Mouse (Mus musculus) retina, embryonic 14.5 days (tissue): ENCODE data around the gene Fgfbp3.
"Not testable (repeated sequence)": the region's sequence is repeated elsewhere in the genome, so short reads cannot be mapped to it uniquely, and the experiment has no call there.

Source experiments
- DNase-seq: peaks from one replicate; pipeline ENCODE4 v3.0.0-alpha.2; 2015; ENCODE audit warnings: low spot score

Gene Fgfbp3

GRCm38 (mm10) chr19:36910424-36911045 lies 8.9 kb downstream of the Fgfbp3 start:
- DNase-seq, result peak; percentile 80

GRCm38 (mm10) chr19:36909676-36910292 lies 9.6 kb downstream of the Fgfbp3 start:
- DNase-seq, result peak; percentile 84

GRCm38 (mm10) chr19:36909150-36909549 lies 10.3 kb downstream of the Fgfbp3 start:
- no peak for DNase-seq

- DNase-seq, result peak; percentile 74
Measured at GRCm38 (mm10) chr19:36904211-36905007, 15.0 kb downstream of the Fgfbp3 start.

- peak; percentile 14 for DNase-seq
Measured at GRCm38 (mm10) chr19:36903377-36903776, 16.0 kb downstream of the Fgfbp3 start.

GRCm38 (mm10) chr19:36897778-36898177 lies 21.6 kb downstream of the Fgfbp3 start:
- DNase-seq, result peak; percentile 55

GRCm38 (mm10) chr19:36896791-36897569 lies 22.4 kb downstream of the Fgfbp3 start:
- DNase-seq, result peak; percentile 77

- DNase-seq, result no peak
Measured at GRCm38 (mm10) chr19:36891746-36892145, 27.7 kb downstream of the Fgfbp3 start.

GRCm38 (mm10) chr19:36887706-36888105 lies 31.7 kb downstream of the Fgfbp3 start:
- no peak for DNase-seq

- peak; percentile 67 for DNase-seq
Measured at GRCm38 (mm10) chr19:36886316-36886715, 33.1 kb downstream of the Fgfbp3 start.

GRCm38 (mm10) chr19:36883119-36883518 lies 36.3 kb downstream of the Fgfbp3 start:
- peak; percentile 66 for DNase-seq

- no peak for DNase-seq
Measured at GRCm38 (mm10) chr19:36878743-36879495, 40.5 kb downstream of the Fgfbp3 start.

GRCm38 (mm10) chr19:36877329-36877728 lies 42.1 kb downstream of the Fgfbp3 start:
- DNase-seq, result no peak

GRCm38 (mm10) chr19:36874651-36875050 lies 44.8 kb downstream of the Fgfbp3 start:
- DNase-seq, result no peak

- DNase-seq, result not testable (repeated sequence)
Measured at GRCm38 (mm10) chr19:36868675-36869074, 50.7 kb downstream of the Fgfbp3 start.
